Mouse (Mus musculus) megakaryocyte, embryonic 14.5 days (primary cell): ENCODE data around the gene Npcd.

Source experiments
- FLI1 ChIP-seq: IDR thresholded peaks from 2 replicates; pipeline ENCODE4 v1.6.1; 2012; ENCODE audit warnings: low read length, inconsistent platforms, mixed read lengths
- GATA1 ChIP-seq: IDR thresholded peaks from 3 replicates; pipeline ENCODE4 v1.6.1; 2012; ENCODE audit warnings: mixed read lengths, low read length, inconsistent platforms, borderline replicate concordance

- TF ChIP-seq FLI1 (no peak), GATA1 (no peak)
Observed at GRCm38 (mm10) chr15:79833251-79834050, 586 bp downstream of the Npcd start.
